Comparison of ENCODE assay signal across 8 mouse cellular contexts in the genomic region with DNA sequence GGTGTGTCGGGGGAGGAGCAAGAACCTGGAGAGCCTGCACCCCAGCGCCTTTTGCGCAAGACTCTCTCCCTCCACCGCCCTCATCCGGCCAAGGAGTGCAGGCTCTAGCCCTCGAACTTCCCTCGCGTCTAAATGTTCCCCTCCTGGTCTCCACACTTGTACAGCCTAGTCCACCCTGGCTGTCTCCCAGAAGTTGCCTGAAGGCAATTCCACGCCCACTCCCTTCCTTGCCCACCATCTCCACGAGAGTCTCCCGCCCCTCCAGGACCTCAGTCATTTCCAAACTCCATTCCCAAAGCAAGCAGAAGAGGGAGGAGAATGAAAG. TPM values are rescaled to one million over a fixed set of nuclear protein-coding genes. Genes with fewer than 3 reads are reported as not detected.
A peak's percentile ranks its signal among the peaks of the same experiment; 100 is the strongest.
DNase-seq lines count a peak whose midpoint lies in the region; ATAC-seq and TF ChIP-seq lines count a peak whose summit lies in the region.
"Had no signal": no experiment of that assay in that cellular context is flagged by ENCODE, and none has a peak within 500 bp of the region (broad histone marks: within the 10 kb centered on the region; RNA-seq: fewer than 3 reads in every experiment).

No protein-coding gene starts in this region.

- no peak for TF ChIP-seq POLR2A in lung, adult 2 months (IDR thresholded peaks at IDR 0.05; ENCODE audit: borderline replicate concordance, extremely low read depth, low read depth, low read length)
- TF ChIP-seq POLR2A in thymus, adult 2 months (IDR thresholded peaks at IDR 0.05; ENCODE audit: control insufficient read depth, extremely low read depth, insufficient read depth, low read length, poor library complexity): no peak

- ATAC-seq in granulocyte monocyte progenitor cell, adult 5-6 weeks (replicated peaks; ENCODE audit: poor library complexity, severe bottlenecking): 0 out of 2 replicates have a peak, but pooled peaks have one; percentile 21

- no peak overlapping the region for H3K4me3 ChIP-seq in lung, adult 2 months (replicated peaks; ENCODE audit: extremely low read depth, low read depth, low read length)
- H3K4me3 ChIP-seq in thymus, adult 2 months (ENCODE audit: control insufficient read depth, insufficient read depth, low read length): no peak overlapping the region

- DNase-seq in lung, adult 2 months: no peak
- no peak for DNase-seq in lung, postnatal 10 days
- DNase-seq in cerebellum, postnatal 10 days: peak; percentile 76 to 77
- DNase-seq in retina, postnatal 1 day: peak; percentile 69
- DNase-seq in thymus, adult 2 months: no peak
- no peak for DNase-seq in urinary bladder, postnatal 10 days (ENCODE audit: low spot score)
- DNase-seq: left cerebral cortex, postnatal 4 days had no signal

- TF ChIP-seq CTCF in lung, adult 2 months (IDR thresholded peaks at IDR 0.05; ENCODE audit: insufficient read depth, low read length): 0 out of 2 replicates have a peak, but pooled peaks have one; percentile 2
- no peak for TF ChIP-seq CTCF in thymus, adult 2 months (IDR thresholded peaks at IDR 0.05; ENCODE audit: borderline replicate concordance, control insufficient read depth, extremely low read depth, insufficient read depth, low read length, poor library complexity)

- no peaks in the 10 kb centered on the region for H3K36me3 ChIP-seq in thymus, adult 2 months (ENCODE audit: control insufficient read depth, insufficient read depth, low read length)

- H3K27me3 ChIP-seq in thymus, adult 2 months (ENCODE audit: control insufficient read depth, insufficient read depth, low read length): peaks cover 29% of the 10 kb centered on the region

- no peaks in the 10 kb centered on the region; the same call in 1 of the 2 replicates for H3K4me1 ChIP-seq in lung, adult 2 months (ENCODE audit: control insufficient read depth, insufficient read depth, low read length)
- no peaks in the 10 kb centered on the region for H3K4me1 ChIP-seq in thymus, adult 2 months (replicated peaks; ENCODE audit: control insufficient read depth, insufficient read depth, low read length)

- WGBS in lung, adult 2 months: 2% methylated on average over 11 of the region's 11 CpGs
- 2% methylated on average over 11 of the region's 11 CpGs for WGBS in thymus, adult 2 months

- no peak overlapping the region for H3K27ac ChIP-seq in thymus, adult 2 months (ENCODE audit: control insufficient read depth, insufficient read depth, low read length)

RNA-seq across cellular contexts. Expression of gene Pax6, which starts 1.1 kb away (rescaled TPM):
- polyA plus RNA-seq in lung, adult 2 months (2012; rRNA removed): not detected in 2 replicates
- not detected in 2 replicates for total RNA-seq in granulocyte monocyte progenitor cell, adult 5-6 weeks (2014; fragmentation: Nextera tagmentation)
- total RNA-seq in granulocyte monocyte progenitor cell, adult 5-6 weeks (2017): 0.10 TPM in 1 of 2 replicates, not detected in the other
- 0.03 TPM in 1 of 2 replicates, not detected in the other for polyA plus RNA-seq in thymus, adult 2 months (2012; rRNA removed)

Comparison
In these comparisons a context has a peak if more than half of its experiments do, and no peak if none do; other contexts are left out.
1. DNase-seq: peak in cerebellum, postnatal 10 days (2 of 2) and retina, postnatal 1 day (single experiment); none in lung, adult 2 months (single experiment), lung, postnatal 10 days (single experiment), thymus, adult 2 months (single experiment) and urinary bladder, postnatal 10 days (single experiment).